Mouse (Mus musculus): Measurements from ENCODE around the gene Dnaaf2. TPM values are rescaled to one million over a fixed set of nuclear protein-coding genes. Genes with fewer than 3 reads are reported as not detected.

Gene Dnaaf2
- 15.0 and 17.4 TPM in 2 replicates for polyA plus RNA-seq (2016; fragmentation: Nextera tagmentation; extraction: Ambion mirVana)

DNA sequence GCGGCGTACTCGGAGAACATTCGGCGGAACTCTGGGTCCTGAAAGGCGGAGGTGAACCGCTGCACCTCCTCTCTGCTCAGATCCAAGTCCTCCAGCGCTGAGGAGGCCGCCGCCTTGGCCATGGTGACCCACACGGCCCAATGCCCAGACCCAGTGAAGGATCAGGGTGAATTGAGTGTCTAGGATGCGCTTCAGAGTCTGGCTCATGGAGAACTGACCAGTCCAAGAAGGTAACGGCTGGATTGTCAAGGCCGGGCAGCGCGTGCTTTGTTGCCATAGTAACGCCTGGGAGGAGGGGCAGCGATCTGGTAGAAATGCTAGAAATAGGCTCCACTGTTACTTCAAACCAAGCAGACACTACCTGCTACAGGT is at the start of gene Dnaaf2:
TSS of gene Dnaaf2 (minus strand) at position 266 of the 372 bp plus-strand sequence.
- peak; percentile 34 for ATAC-seq (ENCODE audit: low FRiP score)
- H3K4me2 ChIP-seq, result peak within 1 kb of the TSS; percentile 98
- WGBS, result under 1% methylated on average over 18 of the region's 18 CpGs
- H3K9me3 ChIP-seq, result no peaks in the 10 kb centered on the region
- peak within 1 kb of the TSS; percentile 93 for H3K4me3 ChIP-seq (replicated peaks)
- H3K36me3 ChIP-seq (replicated peaks), result peaks cover 27% of the 10 kb centered on the region
- H3K9ac ChIP-seq, result peak within 1 kb of the TSS; percentile 88
- no peaks in the 10 kb centered on the region for H3K27me3 ChIP-seq
- H3K4me1 ChIP-seq, result peaks cover 21% of the 10 kb centered on the region
- H3K27ac ChIP-seq, result peak within 1 kb of the TSS; percentile 84

DNA sequence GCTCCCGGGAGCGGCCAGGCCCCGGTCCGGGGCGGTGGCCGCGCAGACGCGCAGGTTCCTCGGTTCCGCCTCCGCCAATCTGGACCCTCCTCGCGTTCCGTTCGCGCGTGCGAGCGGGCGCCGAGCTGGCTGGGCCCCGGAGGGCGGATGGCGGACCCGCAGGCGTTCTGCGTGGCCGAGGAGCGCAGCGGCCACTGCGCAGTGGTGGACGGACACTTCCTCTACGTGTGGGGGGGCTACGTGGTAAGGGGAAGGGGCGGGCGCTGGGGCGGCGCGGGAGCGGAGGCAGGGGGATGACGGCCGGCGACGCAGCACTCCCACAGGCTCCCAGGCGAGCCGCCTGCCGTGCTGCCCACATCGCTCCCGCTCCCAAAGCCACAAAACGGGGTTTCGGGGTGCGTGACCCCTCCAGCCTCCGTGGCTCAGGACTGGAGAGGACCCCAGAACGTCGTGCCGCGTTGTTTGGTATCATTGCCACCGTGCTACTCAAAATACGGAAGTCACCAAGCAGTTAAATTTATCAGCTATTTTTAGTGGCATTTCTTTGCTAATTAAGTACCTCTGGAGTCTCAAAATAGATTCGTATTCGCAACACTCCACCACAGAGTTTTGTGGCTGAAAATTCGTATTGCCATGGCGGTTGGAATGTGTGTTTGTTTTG is 43.7 kb upstream of the Dnaaf2 start:
- no peaks in the 10 kb centered on the region for H3K9me3 ChIP-seq
- H3K4me2 ChIP-seq, result peak overlapping the region; percentile 70
- peak overlapping the region; percentile 70 for H3K4me3 ChIP-seq (replicated peaks)
- H3K4me1 ChIP-seq, result peaks cover 10% of the 10 kb centered on the region; the same call in 1 of the 2 replicates
- WGBS, result under 1% methylated on average over 64 of the region's 64 CpGs
- peak overlapping the region; percentile 77 for H3K27ac ChIP-seq
- peak; percentile 93 for ATAC-seq (ENCODE audit: low FRiP score)
- H3K27me3 ChIP-seq, result no peaks in the 10 kb centered on the region
- peak overlapping the region; percentile 84 for H3K9ac ChIP-seq
- no peaks in the 10 kb centered on the region for H3K36me3 ChIP-seq (replicated peaks)

DNA sequence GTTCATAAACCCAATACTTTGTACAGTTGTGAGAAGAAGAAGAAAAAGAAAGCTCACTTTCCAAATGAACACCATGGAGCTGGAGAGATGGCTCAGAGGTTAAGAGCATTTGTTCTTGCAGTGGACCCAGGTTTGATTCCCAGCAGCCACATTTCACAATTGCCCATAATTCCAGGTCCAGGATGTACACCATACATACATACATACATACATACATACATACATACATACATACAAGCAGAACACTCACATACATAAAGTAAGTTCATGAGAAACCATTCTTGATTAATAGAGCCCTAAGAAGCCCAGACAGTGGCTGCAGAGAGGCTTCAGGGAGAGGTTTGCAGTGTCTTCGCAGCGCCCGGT is 43.2 kb upstream of the Dnaaf2 start:
- WGBS, result 7% methylated on average over 3 of the region's 3 CpGs
- Histone ChIP-seq H3K27me3 (no peaks in the 10 kb centered on the region), H3K36me3 (replicated peaks) (no peaks in the 10 kb centered on the region), H3K4me2 (peak overlapping the region; percentile 70), H3K4me3 (replicated peaks) (peak overlapping the region; percentile 70), H3K27ac (peak overlapping the region; percentile 77), H3K4me1 (peaks cover 10% of the 10 kb centered on the region; the same call in 1 of the 2 replicates), H3K9ac (peak overlapping the region; percentile 84), H3K9me3 (no peaks in the 10 kb centered on the region)
- ATAC-seq (ENCODE audit: low FRiP score), result no peak

DNA sequence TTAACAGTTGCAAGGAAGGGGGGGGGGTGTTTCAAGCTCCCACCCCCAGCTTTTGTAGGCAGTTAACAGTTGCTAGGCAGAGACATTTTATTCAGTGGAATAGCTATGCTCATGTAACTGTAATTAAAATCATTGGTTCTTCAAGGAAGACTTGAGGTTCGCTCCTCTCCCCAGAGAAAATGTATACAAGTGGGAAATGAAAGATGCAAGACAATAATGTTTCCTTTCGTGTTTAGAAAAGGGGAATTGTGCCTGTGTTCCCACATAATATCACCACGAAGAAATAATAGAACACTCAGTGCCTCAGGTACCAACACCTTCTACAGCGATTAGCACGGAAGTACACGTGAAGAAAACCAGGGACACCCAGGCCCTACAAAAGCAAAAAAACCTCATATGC is 42.6 kb upstream of the Dnaaf2 start, which contains the start of gene Klhdc1:
TSS of gene Klhdc1 (plus strand) at position 301 of the 400 bp plus-strand sequence.
- no peak for ATAC-seq (ENCODE audit: low FRiP score)
- no peaks in the 10 kb centered on the region for H3K27me3 ChIP-seq
- H3K9me3 ChIP-seq, result no peaks in the 10 kb centered on the region
- 71% methylated on average over 6 of the region's 6 CpGs for WGBS
- H3K4me2 ChIP-seq, result peak within 1 kb of the TSS; percentile 70
- peak within 1 kb of the TSS; percentile 70 for H3K4me3 ChIP-seq (replicated peaks)
- no peaks in the 10 kb centered on the region for H3K36me3 ChIP-seq (replicated peaks)
- peak within 1 kb of the TSS; percentile 77 for H3K27ac ChIP-seq
- H3K9ac ChIP-seq, result peak within 1 kb of the TSS; percentile 84
- H3K4me1 ChIP-seq, result peaks cover 10% of the 10 kb centered on the region; the same call in 1 of the 2 replicates

DNA sequence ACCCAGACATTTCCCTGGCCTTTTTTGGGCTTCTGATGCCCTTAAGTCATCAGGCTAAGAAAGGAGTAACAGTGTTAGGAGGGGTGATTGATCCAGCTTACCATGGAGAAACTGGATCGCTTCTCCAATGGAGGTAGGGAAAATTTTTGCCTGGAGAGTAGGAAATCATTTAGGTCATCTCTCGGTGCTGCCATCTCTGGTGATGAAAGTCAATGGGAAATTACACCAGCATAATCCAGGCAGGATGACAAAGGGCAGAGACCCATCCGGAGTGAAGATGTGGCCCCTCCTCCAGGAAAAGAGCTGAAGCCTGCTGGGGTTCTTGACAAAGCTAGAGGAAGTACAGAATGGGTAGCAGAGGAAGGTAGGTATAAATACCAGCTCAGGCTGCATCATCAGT is 40.1 kb upstream of the Dnaaf2 start:
- 43% methylated on average over 3 of the region's 3 CpGs for WGBS
- Histone ChIP-seq H3K4me1 (peaks cover 10% of the 10 kb centered on the region; the same call in 1 of the 2 replicates), H3K9me3 (no peaks in the 10 kb centered on the region), H3K9ac (no peak overlapping the region), H3K27me3 (no peaks in the 10 kb centered on the region), H3K4me3 (replicated peaks) (no peak overlapping the region), H3K27ac (no peak overlapping the region), H3K4me2 (no peak overlapping the region), H3K36me3 (replicated peaks) (no peaks in the 10 kb centered on the region)
- ATAC-seq (ENCODE audit: low FRiP score), result no peak

DNA sequence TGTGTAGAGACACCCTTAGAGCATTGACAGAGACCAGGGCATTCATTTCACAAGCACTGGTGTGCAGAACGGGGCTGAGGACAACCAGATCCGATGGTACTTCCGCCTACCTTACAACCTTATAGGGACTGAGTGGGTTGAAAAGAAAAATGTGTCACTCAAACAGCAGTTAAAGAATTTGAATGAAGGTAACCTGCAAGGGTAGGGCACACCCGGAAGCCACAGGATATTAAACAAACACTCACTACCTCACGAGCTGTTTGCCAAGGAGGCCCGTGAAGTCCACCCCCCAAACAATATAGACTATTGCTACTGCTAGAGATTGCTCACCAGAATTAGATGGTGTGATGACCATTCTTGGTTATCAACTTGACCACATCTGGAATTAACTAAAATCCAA is 37.6 kb upstream of the Dnaaf2 start:
- Histone ChIP-seq H3K4me2 (no peak overlapping the region), H3K4me3 (replicated peaks) (no peak overlapping the region), H3K36me3 (replicated peaks) (no peaks in the 10 kb centered on the region), H3K9me3 (no peaks in the 10 kb centered on the region), H3K27ac (no peak overlapping the region), H3K9ac (no peak overlapping the region), H3K27me3 (no peaks in the 10 kb centered on the region), H3K4me1 (peaks cover 1% of the 10 kb centered on the region; the same call in 1 of the 2 replicates)
- 89% methylated on average over 6 of the region's 6 CpGs for WGBS
- no peak for ATAC-seq (ENCODE audit: low FRiP score)

DNA sequence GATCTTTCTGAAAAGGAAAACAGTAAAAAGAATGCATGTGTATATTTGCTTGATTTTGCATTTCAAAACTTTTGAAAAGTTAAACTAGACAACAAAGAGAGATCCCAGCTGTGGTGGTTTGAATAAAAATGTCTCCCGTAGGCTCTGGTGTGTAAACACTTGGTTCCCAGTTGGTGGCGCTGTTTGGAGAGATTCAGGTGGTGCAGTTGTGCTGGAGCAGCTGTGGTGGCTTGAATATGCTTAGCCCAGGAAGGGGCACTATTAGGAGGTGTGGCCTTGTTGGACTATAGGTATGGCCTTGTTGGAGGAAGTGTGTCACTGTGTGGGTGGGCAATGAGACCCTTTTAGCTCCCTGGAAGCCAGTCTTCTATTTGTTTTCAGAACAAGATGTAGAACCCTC is 31.0 kb upstream of the Dnaaf2 start:
- peaks cover 4% of the 10 kb centered on the region; the same call in 1 of the 2 replicates for H3K36me3 ChIP-seq (replicated peaks)
- H3K4me1 ChIP-seq, result 0 out of 2 replicates have a peak, but pooled peaks cover 5% of the 10 kb centered on the region
- 72% methylated on average over 2 of the region's 2 CpGs for WGBS
- H3K27me3 ChIP-seq, result no peaks in the 10 kb centered on the region
- H3K9ac ChIP-seq, result no peak overlapping the region
- no peak for ATAC-seq (ENCODE audit: low FRiP score)
- no peak overlapping the region for H3K4me3 ChIP-seq (replicated peaks)
- H3K27ac ChIP-seq, result no peak overlapping the region
- no peak overlapping the region for H3K4me2 ChIP-seq
- H3K9me3 ChIP-seq, result no peaks in the 10 kb centered on the region

DNA sequence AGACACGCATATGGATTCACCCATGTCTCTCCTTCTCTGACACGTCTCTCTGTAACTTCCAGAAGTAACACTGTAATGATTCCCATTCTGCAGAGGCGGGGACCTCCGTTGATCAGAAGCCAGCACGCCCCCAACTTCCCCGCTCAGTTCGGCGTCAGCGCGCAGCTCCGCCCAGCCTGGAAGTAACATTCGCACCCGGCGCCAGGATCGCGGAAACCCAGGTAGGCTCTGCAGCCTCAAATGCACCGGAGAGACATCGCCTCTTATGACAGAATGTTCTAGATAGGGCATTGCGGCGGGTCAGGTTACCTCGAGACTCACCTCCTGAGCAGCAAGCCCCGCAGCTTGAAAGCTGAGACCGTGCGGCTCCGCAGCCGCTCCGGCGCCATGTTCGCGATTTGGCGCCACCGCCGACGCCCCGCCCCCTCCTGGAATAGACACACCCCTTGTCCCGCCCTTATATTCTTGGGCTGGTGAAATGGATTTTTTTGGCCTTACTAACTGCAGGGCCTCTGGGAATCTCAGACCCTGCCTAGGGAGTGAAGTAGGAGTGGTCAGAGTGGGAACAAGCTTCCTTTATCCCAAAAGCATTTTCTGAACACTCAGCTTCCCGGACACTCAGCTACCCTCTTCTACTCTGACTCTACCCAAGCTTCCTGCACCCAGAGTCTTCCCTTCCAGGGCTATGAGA is 29.7 kb upstream of the Dnaaf2 start, which contains the start of gene Pole2:
TSS of gene Pole2 (minus strand) at position 420 of the 691 bp plus-strand sequence.
- ATAC-seq (ENCODE audit: low FRiP score), result peak; percentile 95
- H3K4me1 ChIP-seq, result 0 out of 2 replicates have a peak, but pooled peaks cover 5% of the 10 kb centered on the region
- H3K27ac ChIP-seq, result peak within 1 kb of the TSS; percentile 65
- H3K9me3 ChIP-seq, result no peaks in the 10 kb centered on the region
- H3K4me3 ChIP-seq (replicated peaks), result peak within 1 kb of the TSS; percentile 66
- peaks cover 7% of the 10 kb centered on the region; the same call in 1 of the 2 replicates for H3K36me3 ChIP-seq (replicated peaks)
- H3K4me2 ChIP-seq, result peak within 1 kb of the TSS; percentile 57
- under 1% methylated on average over 37 of the region's 37 CpGs for whole genome bisulfite sequencing
- H3K9ac ChIP-seq, result peak within 1 kb of the TSS; percentile 55
- no peaks in the 10 kb centered on the region for H3K27me3 ChIP-seq

DNA sequence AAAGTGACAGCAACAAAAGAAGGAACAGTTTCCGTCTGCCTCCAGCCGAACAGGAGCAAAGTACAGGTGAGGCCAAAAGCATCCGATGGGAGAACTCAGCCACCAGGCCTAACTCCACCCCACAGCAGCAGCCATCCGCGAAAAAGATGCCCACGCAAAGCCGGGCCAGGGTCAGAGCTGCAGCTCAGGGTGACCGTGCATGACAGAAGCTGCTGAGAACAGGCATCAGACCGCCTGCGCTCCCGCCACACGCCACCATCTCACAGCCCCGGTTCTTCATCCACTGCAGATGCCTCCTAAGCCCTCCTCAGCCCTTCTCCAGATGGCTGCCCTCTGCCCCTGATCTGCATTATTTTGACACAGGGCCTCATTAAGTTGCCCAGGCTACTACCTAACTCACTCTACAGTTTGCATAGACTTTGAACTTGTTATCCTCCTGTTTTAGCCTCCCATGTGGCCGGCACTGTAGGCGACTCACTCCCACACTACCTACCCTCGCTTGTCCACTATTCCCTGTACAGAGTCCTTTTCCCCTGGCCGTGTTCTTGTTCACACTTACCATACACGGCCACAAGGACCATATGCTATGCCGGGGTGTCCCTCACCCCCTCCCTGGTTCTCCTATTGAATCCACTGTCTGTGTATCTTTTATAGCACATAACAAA is 22.5 kb upstream of the Dnaaf2 start:
- H3K27me3 ChIP-seq, result no peaks in the 10 kb centered on the region
- no peaks in the 10 kb centered on the region for H3K4me1 ChIP-seq
- H3K9me3 ChIP-seq, result no peaks in the 10 kb centered on the region
- H3K4me2 ChIP-seq, result no peak overlapping the region
- no peak for ATAC-seq (ENCODE audit: low FRiP score)
- WGBS, result 93% methylated on average over 19 of the region's 19 CpGs
- H3K27ac ChIP-seq, result no peak overlapping the region
- no peak overlapping the region; the same call in 1 of the 2 replicates for H3K9ac ChIP-seq
- H3K36me3 ChIP-seq (replicated peaks), result peaks cover 43% of the 10 kb centered on the region
- H3K4me3 ChIP-seq (replicated peaks), result no peak overlapping the region

DNA sequence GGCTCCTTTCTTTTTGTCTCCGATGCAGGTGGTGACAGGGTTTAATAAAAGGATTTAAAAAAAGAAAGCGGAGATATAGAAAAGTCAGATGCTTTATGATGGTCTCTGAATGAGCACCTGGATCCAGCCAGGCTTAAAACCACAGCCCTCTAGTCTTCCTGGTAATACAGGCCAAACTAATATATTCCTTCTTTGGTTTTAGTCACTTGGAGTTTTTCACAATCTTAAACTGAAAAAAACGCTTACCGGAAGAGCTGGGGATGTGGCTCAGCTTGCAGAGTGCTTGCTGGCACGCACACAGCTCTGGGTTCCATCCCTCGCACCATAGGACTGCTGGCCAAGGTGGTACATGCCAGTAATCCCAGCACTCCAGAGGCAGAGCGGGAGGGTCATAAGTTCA is 18.4 kb upstream of the Dnaaf2 start:
- Histone ChIP-seq H3K9ac (no peak overlapping the region), H3K36me3 (replicated peaks) (peaks cover 69% of the 10 kb centered on the region), H3K4me1 (no peaks in the 10 kb centered on the region), H3K9me3 (no peaks in the 10 kb centered on the region), H3K4me2 (no peak overlapping the region), H3K4me3 (replicated peaks) (no peak overlapping the region), H3K27me3 (no peaks in the 10 kb centered on the region), H3K27ac (no peak overlapping the region)
- 96% methylated on average over 7 of the region's 7 CpGs for WGBS
- ATAC-seq (ENCODE audit: low FRiP score), result no peak

DNA sequence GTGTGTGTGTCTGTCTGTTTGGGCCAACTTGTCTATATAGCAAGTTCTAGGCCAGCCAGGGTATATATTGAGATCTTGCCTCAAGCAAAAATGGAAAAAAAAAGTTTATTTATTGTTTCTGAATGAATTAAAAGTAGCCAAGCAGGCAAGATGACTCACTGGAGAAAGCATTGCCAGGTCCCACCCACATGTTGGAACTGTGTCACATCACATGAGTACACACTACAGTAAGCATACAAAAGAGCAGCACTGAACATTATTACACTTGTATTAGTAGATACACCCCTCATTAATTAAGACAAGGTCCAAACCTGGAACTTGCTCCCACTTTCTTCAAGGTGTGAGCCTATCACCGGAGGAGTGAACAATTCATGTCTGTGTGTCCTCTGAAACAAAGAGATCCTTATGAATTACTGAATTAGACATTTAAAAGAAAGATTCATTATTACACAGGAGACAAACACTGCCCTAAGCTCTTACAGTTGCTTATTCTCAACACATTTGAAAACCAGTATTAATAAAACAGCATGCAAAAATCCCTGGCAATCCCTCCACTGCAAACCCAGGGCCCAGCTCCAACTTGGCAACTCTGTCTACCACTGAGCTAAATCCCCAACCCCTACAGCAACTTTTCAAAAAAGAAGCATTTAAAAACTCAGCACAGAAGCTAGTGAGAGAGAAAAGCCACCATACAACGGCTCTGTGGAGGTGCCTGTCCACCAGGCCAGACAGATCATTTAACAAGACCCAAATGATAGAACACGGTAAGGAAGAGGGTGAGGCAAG is 17.0 kb upstream of the Dnaaf2 start:
- Histone ChIP-seq H3K4me2 (no peak overlapping the region), H3K9me3 (no peaks in the 10 kb centered on the region), H3K9ac (no peak overlapping the region), H3K36me3 (replicated peaks) (peaks cover 64% of the 10 kb centered on the region), H3K4me1 (no peaks in the 10 kb centered on the region), H3K27ac (no peak overlapping the region), H3K27me3 (no peaks in the 10 kb centered on the region), H3K4me3 (replicated peaks) (no peak overlapping the region)
- WGBS, result 93% methylated on average over 3 of the region's 3 CpGs
- no peak for ATAC-seq (ENCODE audit: low FRiP score)
